Mouse (Mus musculus) E14TG2a.4 (cell line): ENCODE results near the gene Zfp385b.

ENCODE experiments used
- CTCF ChIP-seq: conservative IDR thresholded peaks from 2 replicates; pipeline ENCODE4 v1.5.1; 2014; ENCODE audit warnings: low read length
- NANOG ChIP-seq: IDR thresholded peaks from 2 replicates; pipeline ENCODE4 v1.6.1; 2014; ENCODE audit warnings: borderline replicate concordance, low read length, mixed read lengths
- POU5F1 ChIP-seq: IDR thresholded peaks from 2 replicates; pipeline ENCODE4 v1.6.1; 2014; ENCODE audit warnings: low read length, borderline replicate concordance

- TF ChIP-seq CTCF = no peak
- TF ChIP-seq POU5F1 = no peak
- no peak for TF ChIP-seq NANOG
Measured at GRCm38 (mm10) chr2:77711751-77712150, 107.7 kb downstream of the Zfp385b start.
